Mouse (Mus musculus) CH12.LX (cell line): ENCODE data around the gene Fam124a. TPM values are rescaled to one million over a fixed set of nuclear protein-coding genes. Genes with fewer than 3 reads are reported as not detected.

Source experiments
- DNase-seq: peaks from one replicate; pipeline ENCODE4 v3.0.0-alpha.2; 2013; ENCODE audit errors: extremely low read depth
- H3K27ac ChIP-seq: 2 replicates; pipeline ENCODE4 v1.5.1; 2012; ENCODE audit warnings: low read depth, mild to moderate bottlenecking, control low read depth, moderate library complexity; ENCODE audit not compliant: insufficient read depth
- H3K27me3 ChIP-seq: replicated peaks from 2 replicates; pipeline ENCODE3; 2012; ENCODE audit warnings: inconsistent platforms
- H3K36me3 ChIP-seq, 2 experiments: replicated peaks in 1 of 2; 2 replicates each; pipeline versions ENCODE3 to v1.6.1; 2012; ENCODE audit warnings: inconsistent platforms in 1 of 2, low read length in 1 of 2, mild to moderate bottlenecking in 1 of 2, mixed read lengths in 1 of 2, moderate library complexity in 1 of 2; ENCODE audit not compliant: control insufficient read depth in 1 of 2, insufficient read depth in 1 of 2
- H3K4me1 ChIP-seq, 2 experiments: 2 replicates each; pipeline ENCODE4 v1.6.1; 2012; ENCODE audit warnings: inconsistent platforms in 1 of 2, moderate library complexity in 1 of 2; ENCODE audit not compliant: insufficient read depth in 2 of 2, control insufficient read depth in 1 of 2
- H3K4me2 ChIP-seq: 2 replicates; pipeline ENCODE4 v1.6.1; 2012; ENCODE audit warnings: low read depth, mild to moderate bottlenecking, control low read depth; ENCODE audit not compliant: poor library complexity, insufficient read depth, severe bottlenecking
- H3K4me3 ChIP-seq, 3 experiments: fragments of 150-350 bp in 1 of 3; sonication (generic) in 1 of 3; replicated peaks in 1 of 3; 2 replicates each; pipeline versions ENCODE3 to v1.5.1; 2011 to 2012; ENCODE audit warnings: low read depth in 2 of 3, low read length in 2 of 3, mild to moderate bottlenecking in 2 of 3, moderate library complexity in 2 of 3, control low read depth in 1 of 3, improper control_type of control experiment in 1 of 3, inconsistent platforms in 1 of 3, mixed read lengths in 1 of 3; ENCODE audit not compliant: poor library complexity in 1 of 3
- H3K79me2 ChIP-seq: replicated peaks from 2 replicates; pipeline ENCODE4 v1.6.1; 2012; ENCODE audit warnings: mild to moderate bottlenecking, moderate library complexity; ENCODE audit not compliant: control insufficient read depth, poor library complexity, insufficient read depth, severe bottlenecking; ENCODE audit errors: extremely low read depth
- H3K9ac ChIP-seq: 2 replicates; pipeline ENCODE4 v1.6.1; 2012; ENCODE audit warnings: low read depth, mild to moderate bottlenecking, control low read depth, moderate library complexity; ENCODE audit not compliant: insufficient read depth
- H3K9me3 ChIP-seq: replicated peaks from 2 replicates; pipeline ENCODE3; 2012; ENCODE audit warnings: low read length, inconsistent platforms, mixed read lengths
- BHLHE40 ChIP-seq: IDR thresholded peaks from 2 replicates; pipeline ENCODE4 v1.6.1; 2011; ENCODE audit warnings: mild to moderate bottlenecking, low read depth, low read length, improper control_type of control experiment
- CHD1 ChIP-seq: IDR thresholded peaks from 2 replicates; pipeline ENCODE4 v1.6.1; 2012; ENCODE audit warnings: low read depth, low read length, improper control_type of control experiment, inconsistent platforms
- E2F4 ChIP-seq: IDR thresholded peaks from 2 replicates; pipeline ENCODE4 v1.6.1; 2011; ENCODE audit warnings: low read depth, low read length, improper control_type of control experiment; ENCODE audit not compliant: insufficient replicate concordance
- GABPA ChIP-seq: IDR thresholded peaks from 2 replicates; pipeline ENCODE4 v1.6.1; 2012; ENCODE audit warnings: low read depth, low read length, improper control_type of control experiment, inconsistent platforms; ENCODE audit not compliant: insufficient replicate concordance
- HCFC1 ChIP-seq: IDR thresholded peaks from 2 replicates; pipeline ENCODE4 v1.6.1; 2012; ENCODE audit warnings: low read depth, mild to moderate bottlenecking, inconsistent platforms, low read length, improper control_type of control experiment
- IRF4 ChIP-seq: IDR thresholded peaks from 2 replicates; pipeline ENCODE4 v1.6.1; 2014; ENCODE audit warnings: low read depth, mild to moderate bottlenecking, inconsistent platforms, low read length, improper control_type of control experiment
- KAT2A ChIP-seq: IDR thresholded peaks from 2 replicates; pipeline ENCODE4 v1.6.1; 2012; ENCODE audit warnings: low read length, improper control_type of control experiment, inconsistent platforms; ENCODE audit not compliant: insufficient replicate concordance
- MAFK ChIP-seq: IDR thresholded peaks from 2 replicates; pipeline ENCODE4 v1.6.1; 2011; ENCODE audit warnings: low read length, improper control_type of control experiment; ENCODE audit not compliant: insufficient replicate concordance
- MAX ChIP-seq: IDR thresholded peaks from 2 replicates; pipeline ENCODE4 v1.6.1; 2011; ENCODE audit warnings: low read length, improper control_type of control experiment
- MAZ ChIP-seq: IDR thresholded peaks from 2 replicates; pipeline ENCODE4 v1.6.1; 2012; ENCODE audit warnings: low read depth, mild to moderate bottlenecking, inconsistent platforms, low read length, improper control_type of control experiment, moderate library complexity
- MYC ChIP-seq: IDR thresholded peaks from 2 replicates; pipeline ENCODE4 v1.6.1; 2011; ENCODE audit warnings: low read depth, mild to moderate bottlenecking, improper control_type of control experiment, low read length
- NRF1 ChIP-seq: IDR thresholded peaks from 2 replicates; pipeline ENCODE4 v1.6.1; 2014; ENCODE audit warnings: low read depth, mild to moderate bottlenecking, inconsistent platforms, low read length, improper control_type of control experiment, moderate library complexity
- PAX5 ChIP-seq: IDR thresholded peaks from 2 replicates; pipeline ENCODE4 v1.6.1; 2012; ENCODE audit warnings: low read length, inconsistent platforms, mixed read lengths
- RAD21 ChIP-seq: IDR thresholded peaks from 2 replicates; pipeline ENCODE4 v1.6.1; 2011; ENCODE audit warnings: low read depth, mild to moderate bottlenecking, low read length, improper control_type of control experiment, moderate library complexity
- SIN3A ChIP-seq: IDR thresholded peaks from 2 replicates; pipeline ENCODE4 v1.6.1; 2012; ENCODE audit warnings: low read length, improper control_type of control experiment, inconsistent platforms
- SMC3 ChIP-seq: IDR thresholded peaks from 2 replicates; pipeline ENCODE4 v1.6.1; 2011; ENCODE audit warnings: low read depth, low read length, improper control_type of control experiment
- TBP ChIP-seq: conservative IDR thresholded peaks from 2 replicates; pipeline ENCODE4 v1.6.1; 2011; ENCODE audit warnings: low read depth, low read length, improper control_type of control experiment
- TCF12 ChIP-seq: IDR thresholded peaks from 2 replicates; pipeline ENCODE4 v1.6.1; 2014; ENCODE audit warnings: low read depth, mild to moderate bottlenecking, inconsistent platforms, low read length, improper control_type of control experiment
- UBTF ChIP-seq: IDR thresholded peaks from 2 replicates; pipeline ENCODE4 v1.6.1; 2012; ENCODE audit warnings: low read depth, mild to moderate bottlenecking, inconsistent platforms, low read length, improper control_type of control experiment, moderate library complexity
- USF2 ChIP-seq: conservative IDR thresholded peaks from 2 replicates; pipeline ENCODE4 v1.6.1; 2011; ENCODE audit warnings: low read depth, low read length, improper control_type of control experiment
- ZC3H11A ChIP-seq: IDR thresholded peaks from 2 replicates; pipeline ENCODE4 v1.6.1; 2012; ENCODE audit warnings: low read depth, mild to moderate bottlenecking, inconsistent platforms, low read length, improper control_type of control experiment
- dilution Hi-C: fragments of 300-500 bp; cut with MboI; formaldehyde crosslinking; loops from 2 replicates; pipeline ENCODE4 v1.14.3; 2020; ENCODE audit warnings: low sequenced_read_pairs; ENCODE audit not compliant: extremely low pct_unique_long_range_greater_than_20kb, extremely low pct_ligation_motif_present
- in situ Hi-C: fragments of 300-500 bp; cut with MboI; formaldehyde crosslinking; loops from 3 replicates; pipeline ENCODE4 v1.14.3; 2019; ENCODE audit warnings: low sequenced_read_pairs, low pct_ligation_motif_present, low pct_unique_long_range_greater_than_20kb, mixed read lengths
- polyA plus RNA-seq: library from polyadenylated mRNA; unstranded; fragments of >175 nt; gene quantifications from 2 replicates; pipeline ENCODE4 v1.2.1, GENCODE M21; 2012; ENCODE audit warnings: low read depth; ENCODE audit not compliant: insufficient read length
- total RNA-seq, 2 experiments: library from RNA; depleted of rRNA; stranded (reverse); fragments of 300-350 nt in 1 of 2; fragments of >200 nt in 1 of 2; gene quantifications; 2 replicates each; pipeline ENCODE4 v1.2.3; 2012 to 2014

The Fam124a gene
- total and polyA plus RNA-seq, 3 experiments = 0.13 TPM; not detected in 2

GRCm38 (mm10) chr14:62530951-62531350, 24.6 kb upstream of the Fam124a start:
- no peak overlapping the region for H3K27ac ChIP-seq
- no peak for DNase-seq
- no peaks in the 10 kb centered on the region for H3K36me3 ChIP-seq
- H3K79me2 ChIP-seq = no peaks in the 10 kb centered on the region
- no peak overlapping the region for H3K4me2 ChIP-seq
- H3K9ac ChIP-seq = no peak overlapping the region
- H3K9me3 ChIP-seq = no peaks in the 10 kb centered on the region
- dilution Hi-C loops = no loop called here
- no peak overlapping the region for H3K4me3 ChIP-seq
- no peak for TF ChIP-seq USF2
- no peak for TF ChIP-seq SMC3
- TF ChIP-seq TCF12 = no peak
- no peak for TF ChIP-seq E2F4
- TF ChIP-seq GABPA = no peak
- no peak for TF ChIP-seq KAT2A
- no peak for TF ChIP-seq HCFC1
- TF ChIP-seq, all 38 proteins: peak for 0
- Histone ChIP-seq H3K4me1 (no peaks in the 10 kb centered on the region), H3K27me3 (no peaks in the 10 kb centered on the region)
- in situ Hi-C loops = no loop called here

DNA sequence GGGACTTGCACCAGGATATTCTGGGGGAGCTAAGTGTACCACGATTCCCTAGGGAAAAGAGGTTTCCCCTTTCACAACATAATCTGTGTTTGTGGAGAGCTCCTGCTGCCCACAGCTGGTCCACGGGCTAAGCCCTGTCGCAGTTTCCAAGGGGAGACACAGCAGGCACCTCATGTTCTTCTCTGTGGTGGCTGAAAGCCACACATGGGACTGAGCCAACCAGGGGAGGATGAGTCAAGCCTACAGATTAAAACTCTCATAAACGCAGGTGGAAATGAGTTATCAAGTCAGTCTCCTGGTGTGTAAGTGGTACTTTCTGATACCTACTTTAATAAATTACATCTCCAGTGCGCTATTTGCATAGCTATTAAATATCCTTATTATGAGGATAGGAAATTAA, 19.4 kb upstream of the Fam124a start:
- Histone ChIP-seq H3K4me3 (no peak overlapping the region), H3K9me3 (no peaks in the 10 kb centered on the region), H3K79me2 (no peaks in the 10 kb centered on the region), H3K36me3 (no peaks in the 10 kb centered on the region), H3K27ac (no peak overlapping the region), H3K27me3 (no peaks in the 10 kb centered on the region), H3K9ac (no peak overlapping the region)
- dilution Hi-C loops = no loop called here
- DNase-seq = no peak
- no peak for TF ChIP-seq TBP
- TF ChIP-seq PAX5 = no peak
- TF ChIP-seq MYC = no peak
- no peak for TF ChIP-seq NRF1
- TF ChIP-seq, all 38 proteins: peak for 0
- H3K4me2 ChIP-seq = no peak overlapping the region
- no peaks in the 10 kb centered on the region for H3K4me1 ChIP-seq
- in situ Hi-C loops = no loop called here

- TF ChIP-seq RAD21 = no peak
- TF ChIP-seq IRF4 = no peak
- no peak for TF ChIP-seq E2F4
- TF ChIP-seq KAT2A = no peak
- TF ChIP-seq MAZ = no peak
- no peak for TF ChIP-seq SIN3A
- no peak for TF ChIP-seq MAX
- no peak for TF ChIP-seq SMC3
- no peak for TF ChIP-seq MAFK
- no peak for TF ChIP-seq TCF12
- no peak for TF ChIP-seq BHLHE40
- TF ChIP-seq UBTF = no peak
- no peak for TF ChIP-seq MYC
- TF ChIP-seq GABPA = no peak
- TF ChIP-seq ZC3H11A = no peak
- no peak for TF ChIP-seq CHD1
- no peak overlapping the region for H3K27ac ChIP-seq
These were observed 18.5 kb upstream of the Fam124a start for GRCm38 (mm10) chr14:62536988-62537387.

More at GRCm38 (mm10) chr14:62536988-62537387, 18.5 kb upstream of the Fam124a start:
- DNase-seq = no peak
- Histone ChIP-seq H3K4me2 (no peak overlapping the region), H3K9ac (no peak overlapping the region), H3K79me2 (no peaks in the 10 kb centered on the region), H3K9me3 (no peaks in the 10 kb centered on the region), H3K4me3 (no peak overlapping the region), H3K4me1 (no peaks in the 10 kb centered on the region), H3K27me3 (no peaks in the 10 kb centered on the region), H3K36me3 (no peaks in the 10 kb centered on the region)
- in situ Hi-C loops = no loop called here
- dilution Hi-C loops = no loop called here
